Mouse (Mus musculus) v-Abl transformed pro-B cells (cell line): ENCODE measurements around the gene Map4k2.

Experiments
- in situ Hi-C, 2 experiments: fragments of 400-800 bp; cut with MboI; formaldehyde crosslinking; loops; one replicate each; pipeline ENCODE4 v1.15.1; 2025; ENCODE audit not compliant: unreplicated experiment in 2 of 2

Gene Map4k2

GRCm38 (mm10) chr19:6397582-6398249, 56.8 kb downstream of the Map4k2 start:
- in situ Hi-C loops = no loop called here

- in situ Hi-C loops = no loop called here
Observed at GRCm38 (mm10) chr19:6398447-6399284, 57.7 kb downstream of the Map4k2 start.

- in situ Hi-C loops = loop anchor here in 1 of 2 experiments (5.0 to 10.0 kb wide), 2 partner anchors 32 to 55 kb away; no protein-coding TSS in a partner anchor
Observed at GRCm38 (mm10) chr19:6399285-6400095, 58.6 kb downstream of the Map4k2 start, which contains the start of gene Rasgrp2. Rasgrp2 (plus strand) TSS chr19:6399340.

GRCm38 (mm10) chr19:6400096-6401086, 59.5 kb downstream of the Map4k2 start:
- in situ Hi-C loops = loop anchor here in 1 of 2 experiments (5.0 to 10.0 kb wide), 2 partner anchors 33 to 54 kb away; no protein-coding TSS in a partner anchor

GRCm38 (mm10) chr19:6401131-6401815, 60.3 kb downstream of the Map4k2 start:
- in situ Hi-C loops = loop anchor here in 1 of 2 experiments (5.0 to 10.0 kb wide), 2 partner anchors 34 to 54 kb away; no protein-coding TSS in a partner anchor

GRCm38 (mm10) chr19:6401951-6402350, 61.0 kb downstream of the Map4k2 start:
- in situ Hi-C loops = loop anchor here in 1 of 2 experiments (5.0 to 10.0 kb wide), 2 partner anchors 35 to 53 kb away; no protein-coding TSS in a partner anchor

GRCm38 (mm10) chr19:6403869-6404268, 62.9 kb downstream of the Map4k2 start:
- in situ Hi-C loops = loop anchor here in 1 of 2 experiments (5.0 to 10.0 kb wide), 2 partner anchors 37 to 51 kb away; no protein-coding TSS in a partner anchor
